Mouse (Mus musculus) embryonic facial prominence, embryonic 11.5 days (tissue): ENCODE measurements around the gene Ltb4r1. TPM values are rescaled to one million over a fixed set of nuclear protein-coding genes. Genes with fewer than 3 reads are reported as not detected.
"Not testable (repeated sequence)": the region's sequence is repeated elsewhere in the genome, so short reads cannot be mapped to it uniquely, and the experiment has no call there.

ENCODE experiments used
- ATAC-seq: fragments of 200-750 bp; cut with Nextera tagmentation; replicated peaks from 2 replicates; pipeline ENCODE4 v1.8.0; 2017; ENCODE audit warnings: low read depth; ENCODE audit not compliant: insufficient number of reproducible peaks, low FRiP score, low TSS enrichment
- DNase-seq: peaks from one replicate; pipeline ENCODE4 v3.0.0-alpha.2; 2015; ENCODE audit warnings: low spot score
- H3K27ac ChIP-seq: fragments of 300-500 bp; sonication (generic); replicated peaks from 2 replicates; pipeline ENCODE4 v1.5.1; 2014; ENCODE audit warnings: mild to moderate bottlenecking, low read depth, low read length, control low read depth
- H3K27me3 ChIP-seq: fragments of 300-500 bp; sonication (generic); 2 replicates; pipeline ENCODE4 v1.6.1; 2014; ENCODE audit warnings: mild to moderate bottlenecking, low read length, moderate library complexity, mixed read lengths; ENCODE audit not compliant: control insufficient read depth, insufficient read depth
- H3K36me3 ChIP-seq: fragments of 300-500 bp; sonication (generic); replicated peaks from 2 replicates; pipeline ENCODE4 v1.6.1; 2014; ENCODE audit warnings: low read depth, mild to moderate bottlenecking, low read length, moderate library complexity, mixed read lengths; ENCODE audit not compliant: control insufficient read depth, insufficient read depth
- H3K4me1 ChIP-seq: fragments of 300-500 bp; sonication (generic); 2 replicates; pipeline ENCODE4 v1.6.1; 2014; ENCODE audit warnings: low read length, mixed read lengths; ENCODE audit not compliant: control insufficient read depth, insufficient read depth
- H3K4me2 ChIP-seq: fragments of 300-500 bp; sonication (generic); 2 replicates; pipeline ENCODE4 v1.6.1; 2014; ENCODE audit warnings: low read depth, mild to moderate bottlenecking, control low read depth, low read length, moderate library complexity
- H3K4me3 ChIP-seq: fragments of 300-500 bp; sonication (generic); 2 replicates; pipeline ENCODE4 v1.5.1; 2014; ENCODE audit warnings: low read depth, low read length, control low read depth
- H3K9ac ChIP-seq: fragments of 300-500 bp; sonication (generic); replicated peaks from 2 replicates; pipeline ENCODE4 v1.6.1; 2014; ENCODE audit warnings: mild to moderate bottlenecking, control low read depth, low read length
- H3K9me3 ChIP-seq: fragments of 300-500 bp; sonication (generic); replicated peaks from 2 replicates; pipeline ENCODE4 v1.6.1; 2016; ENCODE audit warnings: mild to moderate bottlenecking, low read length, inconsistent platforms, mixed read lengths; ENCODE audit not compliant: control insufficient read depth
- WGBS: fragments of 180-500 bp; shearing (Covaris S2); extraction: QIAGEN DNeasy Blood & Tissue Kit; methylation state at CpG from one replicate; pipeline ENCODE4 v1.1.7; 2014; 5-methylcytosine and 5-hydroxymethylcytosine counted together
- polyA plus RNA-seq: library from polyadenylated mRNA; unstranded; fragments of >200 nt; fragmentation: Nextera tagmentation; extraction: Ambion mirVana; gene quantifications from 2 replicates; pipeline ENCODE4 v1.2.1, GENCODE M21; 2014

Gene Ltb4r1
- polyA plus RNA-seq, 1 experiment from 2014 or later, result not detected

- peaks cover 15% of the 10 kb centered on the region for H3K27me3 ChIP-seq
- no peak overlapping the region for H3K4me3 ChIP-seq
- H3K4me1 ChIP-seq, result peaks cover 6% of the 10 kb centered on the region
- DNase-seq (no peak), ATAC-seq (no peak)
- H3K4me2 ChIP-seq, result no peak overlapping the region
- no peak overlapping the region for H3K9ac ChIP-seq
- WGBS, result 87% methylated on average over 6 of the region's 6 CpGs
- peaks cover 16% of the 10 kb centered on the region for H3K36me3 ChIP-seq
- H3K27ac ChIP-seq, result no peak overlapping the region
- H3K9me3 ChIP-seq, result no peaks in the 10 kb centered on the region
Observed at GRCm38 (mm10) chr14:55757566-55757965, 8.2 kb upstream of the Ltb4r1 start.

- no peak within 1 kb of the TSS for H3K4me2 ChIP-seq
- WGBS, result 13% methylated on average over 8 of the region's 8 CpGs
- H3K4me1 ChIP-seq, result peaks cover 6% of the 10 kb centered on the region
Observed at GRCm38 (mm10) chr14:55758363-55758784, 7.4 kb upstream of the Ltb4r1 start, which contains the start of gene Cideb. Gene Cideb (minus strand): TSS chr14:55758458.

GRCm38 (mm10) chr14:55760156-55760555, 5.6 kb upstream of the Ltb4r1 start:
- H3K27me3 ChIP-seq, result peaks cover 15% of the 10 kb centered on the region
- H3K4me2 ChIP-seq, H3K27ac ChIP-seq, H3K4me1 ChIP-seq, H3K36me3 ChIP-seq, H3K9me3 ChIP-seq, H3K4me3 ChIP-seq, ATAC-seq, H3K9ac ChIP-seq: not testable (repeated sequence)
- DNase-seq, result peak; percentile 91
- WGBS, result 0% methylated on average over 6 of the region's 6 CpGs

More at GRCm38 (mm10) chr14:55758363-55758784, 7.4 kb upstream of the Ltb4r1 start, which contains the start of gene Cideb:
- ATAC-seq (no peak), DNase-seq (peak; percentile 81)
- Histone ChIP-seq H3K4me3 (no peak within 1 kb of the TSS), H3K27ac (no peak within 1 kb of the TSS), H3K36me3 (peaks cover 10% of the 10 kb centered on the region), H3K9me3 (no peaks in the 10 kb centered on the region), H3K9ac (no peak within 1 kb of the TSS), H3K27me3 (peaks cover 15% of the 10 kb centered on the region)

- WGBS, result 69% methylated on average over 6 of the region's 6 CpGs
- ATAC-seq, result no peak
- no peak for DNase-seq
- Histone ChIP-seq H3K4me2 (peak within 1 kb of the TSS; percentile 97), H3K4me3 (peak within 1 kb of the TSS; percentile 53), H3K36me3 (no peaks in the 10 kb centered on the region), H3K9me3 (no peaks in the 10 kb centered on the region), H3K27me3 (peaks cover 15% of the 10 kb centered on the region), H3K27ac (no peak within 1 kb of the TSS), H3K9ac (peak within 1 kb of the TSS; percentile 67), H3K4me1 (peaks cover 6% of the 10 kb centered on the region)
Observed at GRCm38 (mm10) chr14:55761163-55761562, 4.6 kb upstream of the Ltb4r1 start, which contains the start of gene Ltb4r2. Gene Ltb4r2 (plus strand): TSS chr14:55761428.

- Histone ChIP-seq H3K36me3 (no peaks in the 10 kb centered on the region), H3K9ac (peak overlapping the region; percentile 67), H3K4me2 (peak overlapping the region; percentile 97), H3K27me3 (peaks cover 22% of the 10 kb centered on the region), H3K4me3 (peak overlapping the region; percentile 53), H3K27ac (no peak overlapping the region), H3K9me3 (no peaks in the 10 kb centered on the region), H3K4me1 (peaks cover 6% of the 10 kb centered on the region)
- ATAC-seq (peak; percentile 57), DNase-seq (peak; percentile 76)
- under 1% methylated on average over 77 of the region's 77 CpGs for whole genome bisulfite sequencing
Observed at GRCm38 (mm10) chr14:55762001-55762821, 3.6 kb upstream of the Ltb4r1 start.

- Histone ChIP-seq H3K4me2 (no peak overlapping the region), H3K9me3 (no peaks in the 10 kb centered on the region), H3K36me3 (no peaks in the 10 kb centered on the region), H3K4me3 (no peak overlapping the region), H3K9ac (no peak overlapping the region), H3K4me1 (peaks cover 6% of the 10 kb centered on the region), H3K27ac (no peak overlapping the region), H3K27me3 (peaks cover 27% of the 10 kb centered on the region)
- ATAC-seq, result no peak
- 62% methylated on average over 7 of the region's 7 CpGs for whole genome bisulfite sequencing
- DNase-seq, result no peak
Observed at GRCm38 (mm10) chr14:55763166-55763565, 2.6 kb upstream of the Ltb4r1 start.

- peak overlapping the region; percentile 56 for H3K9ac ChIP-seq
- peak; percentile 72 for DNase-seq
- peak overlapping the region; percentile 69 for H3K4me2 ChIP-seq
- no peaks in the 10 kb centered on the region for H3K9me3 ChIP-seq
- 13% methylated on average over 52 of the region's 52 CpGs for WGBS
- H3K27me3 ChIP-seq, result peaks cover 12% of the 10 kb centered on the region
- no peaks in the 10 kb centered on the region for H3K4me1 ChIP-seq
- H3K27ac ChIP-seq, result no peak overlapping the region
- no peaks in the 10 kb centered on the region for H3K36me3 ChIP-seq
- H3K4me3 ChIP-seq, result peak overlapping the region; percentile 27
- ATAC-seq, result peak; percentile 32; the same call in 1 of the 2 replicates
Observed at GRCm38 (mm10) chr14:55767519-55768414, 2.0 kb downstream of the Ltb4r1 start.
